18 mouse cellular contexts compared by ENCODE assay signal in the genomic region with DNA sequence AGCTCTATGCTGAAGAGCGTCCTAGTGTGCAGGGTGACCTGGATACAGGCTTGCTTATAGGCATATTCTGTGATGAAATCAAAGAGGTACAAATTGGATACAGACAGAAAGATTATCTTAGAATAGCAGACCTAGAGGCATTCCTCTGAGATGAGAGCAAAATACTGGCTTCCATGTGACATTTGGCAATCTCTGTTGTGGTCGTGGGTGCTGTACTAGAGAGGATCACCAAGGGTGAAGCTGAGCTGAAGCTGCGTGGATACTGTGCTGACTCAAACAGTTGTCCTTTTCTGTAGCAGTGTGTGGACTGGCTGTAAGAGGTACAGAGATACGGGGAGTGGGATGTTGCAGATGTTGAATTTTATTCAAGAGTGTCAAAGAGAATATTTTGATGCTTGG. TPM values are rescaled to one million over a fixed set of nuclear protein-coding genes. Genes with fewer than 3 reads are reported as not detected.
A peak's percentile ranks its signal among the peaks of the same experiment; 100 is the strongest.
DNase-seq lines count a peak whose midpoint lies in the region; ATAC-seq and TF ChIP-seq lines count a peak whose summit lies in the region.
"Had no signal": no experiment of that assay in that cellular context is flagged by ENCODE, and none has a peak within 500 bp of the region (broad histone marks: within the 10 kb centered on the region; RNA-seq: fewer than 3 reads in every experiment).

No protein-coding gene starts in this region.

- no peaks in the 10 kb centered on the region for H3K9me3 ChIP-seq in heart, embryonic 13.5 days
- H3K9me3 ChIP-seq in heart, embryonic 11.5 days (replicated peaks; ENCODE audit: control insufficient read depth, low read length) = no peaks in the 10 kb centered on the region
- no peaks in the 10 kb centered on the region for H3K9me3 ChIP-seq in lung, postnatal 0 days (ENCODE audit: low read length)
- no peaks in the 10 kb centered on the region for H3K9me3 ChIP-seq in liver, postnatal 0 days (ENCODE audit: low read length)
- H3K9me3 ChIP-seq: embryonic facial prominence, embryonic 12.5 days; forebrain, embryonic 13.5 days; limb, embryonic 15.5 days; midbrain, embryonic 10.5 days had no signal

- TF ChIP-seq CTCF in lung, postnatal 0 days (IDR thresholded peaks at IDR 0.05) = no peak
- TF ChIP-seq CTCF in liver, postnatal 0 days (IDR thresholded peaks at IDR 0.05; ENCODE audit: low read depth) = no peak
- no peak for TF ChIP-seq CTCF in left cerebral cortex, adult 2 months (IDR thresholded peaks at IDR 0.05)

- intact Hi-C loops in left cerebral cortex, adult 2 months (cut with DNase I) = no loop called here

- H3K27ac ChIP-seq in heart, embryonic 13.5 days (replicated peaks) = 0 out of 2 replicates have a peak overlapping the region, but pooled peaks have one; percentile 2
- H3K27ac ChIP-seq in heart, embryonic 11.5 days (ENCODE audit: low read depth, low read length) = no peak overlapping the region
- peak overlapping the region; percentile 52; the same call in 1 of the 2 replicates for H3K27ac ChIP-seq in lung, postnatal 0 days (ENCODE audit: low read length)
- peak overlapping the region; percentile 73; the same call in 1 of the 2 replicates for H3K27ac ChIP-seq in liver, postnatal 0 days (ENCODE audit: low read depth)
- H3K27ac ChIP-seq in left cerebral cortex, adult 2 months = no peak overlapping the region
- H3K27ac ChIP-seq: embryonic facial prominence, embryonic 12.5 days; forebrain, embryonic 13.5 days; limb, embryonic 15.5 days; midbrain, embryonic 10.5 days had no signal

- DNase-seq in lung, postnatal 0 days (ENCODE audit: low spot score) = no peak
- DNase-seq in lung, adult 18-20 months = no peak
- DNase-seq in Muller cell, postnatal 12 days (ENCODE audit: inconsistent ontology term) = peak; percentile 15
- DNase-seq in liver, postnatal 0 days = no peak
- no peak for DNase-seq in layer of hippocampus, postnatal 25 days (ENCODE audit: extremely low spot score in 1 of 2, low spot score in 1 of 2)
- no peak for DNase-seq in left cerebral cortex, adult 2 months (ENCODE audit: extremely low spot score in 1 of 2, low spot score in 2 of 2)
- DNase-seq: gastrocnemius, postnatal 14 days; layer of hippocampus, postnatal 36 days; lung, postnatal 10 days; right cerebral cortex, postnatal 25 days had no signal

- no peak overlapping the region for H3K4me2 ChIP-seq in heart, embryonic 13.5 days
- H3K4me2 ChIP-seq in heart, embryonic 11.5 days = no peak overlapping the region
- no peak overlapping the region for H3K4me2 ChIP-seq in lung, postnatal 0 days (replicated peaks; ENCODE audit: low read depth, low read length)
- H3K4me2 ChIP-seq in liver, postnatal 0 days (ENCODE audit: low read depth, low read length) = no peak overlapping the region
- H3K4me2 ChIP-seq: embryonic facial prominence, embryonic 12.5 days; forebrain, embryonic 13.5 days; limb, embryonic 15.5 days had no signal

- no peak for ATAC-seq in heart, embryonic 13.5 days (ENCODE audit: extremely low read depth, insufficient number of reproducible peaks, low FRiP score, low TSS enrichment)
- ATAC-seq in heart, embryonic 11.5 days (replicated peaks; ENCODE audit: insufficient number of reproducible peaks, low FRiP score, low TSS enrichment) = no peak
- no peak for ATAC-seq in lung, postnatal 0 days
- peak; percentile 32; the same call in 1 of the 2 replicates for ATAC-seq in liver, postnatal 0 days
- ATAC-seq: forebrain, embryonic 13.5 days; hindbrain, embryonic 16.5 days had no signal

- TF ChIP-seq EP300 in lung, postnatal 0 days (IDR thresholded peaks at IDR 0.05) = no peak
- no peak for TF ChIP-seq EP300 in liver, postnatal 0 days (IDR thresholded peaks at IDR 0.05; ENCODE audit: low read depth)

- H3K27me3 ChIP-seq in heart, embryonic 13.5 days (replicated peaks) = no peaks in the 10 kb centered on the region
- no peaks in the 10 kb centered on the region for H3K27me3 ChIP-seq in heart, embryonic 11.5 days (ENCODE audit: control insufficient read depth, insufficient read depth, low read length)
- H3K27me3 ChIP-seq in lung, postnatal 0 days (replicated peaks; ENCODE audit: insufficient read depth, low read length) = no peaks in the 10 kb centered on the region
- no peaks in the 10 kb centered on the region for H3K27me3 ChIP-seq in liver, postnatal 0 days (ENCODE audit: insufficient read depth, low read length)
- H3K27me3 ChIP-seq: embryonic facial prominence, embryonic 12.5 days; forebrain, embryonic 13.5 days; limb, embryonic 15.5 days had no signal

- 63% methylated on average over 4 of the region's 4 CpGs for WGBS in heart, embryonic 13.5 days
- 81% methylated on average over 4 of the region's 4 CpGs for WGBS in heart, embryonic 11.5 days (ENCODE audit: insufficient replicate concordance)
- 68% methylated on average over 4 of the region's 4 CpGs for WGBS in lung, postnatal 0 days
- 63% methylated on average over 4 of the region's 4 CpGs for WGBS in liver, postnatal 0 days (ENCODE audit: insufficient replicate concordance)

- no peak overlapping the region for H3K9ac ChIP-seq in heart, embryonic 13.5 days
- H3K9ac ChIP-seq in heart, embryonic 11.5 days (ENCODE audit: low read depth, low read length) = no peak overlapping the region
- H3K9ac ChIP-seq in lung, postnatal 0 days (replicated peaks; ENCODE audit: low read depth) = no peak overlapping the region
- 0 out of 2 replicates have a peak overlapping the region, but pooled peaks have one; percentile 9 for H3K9ac ChIP-seq in liver, postnatal 0 days (replicated peaks)
- H3K9ac ChIP-seq: embryonic facial prominence, embryonic 12.5 days; forebrain, embryonic 13.5 days; limb, embryonic 15.5 days had no signal

- H3K36me3 ChIP-seq in heart, embryonic 13.5 days = no peaks in the 10 kb centered on the region
- no peaks in the 10 kb centered on the region for H3K36me3 ChIP-seq in heart, embryonic 11.5 days (ENCODE audit: control insufficient read depth, insufficient read depth, low read length)
- H3K36me3 ChIP-seq in lung, postnatal 0 days (ENCODE audit: insufficient read depth, low read length) = no peaks in the 10 kb centered on the region
- peaks cover 2% of the 10 kb centered on the region; the same call in 1 of the 2 replicates for H3K36me3 ChIP-seq in liver, postnatal 0 days (replicated peaks; ENCODE audit: insufficient read depth, low read length)
- H3K36me3 ChIP-seq: embryonic facial prominence, embryonic 12.5 days; limb, embryonic 15.5 days; midbrain, embryonic 10.5 days had no signal

- H3K4me1 ChIP-seq in heart, embryonic 13.5 days = peaks cover 36% of the 10 kb centered on the region
- H3K4me1 ChIP-seq in heart, embryonic 11.5 days (ENCODE audit: control insufficient read depth, insufficient read depth, low read length) = peaks cover 5% of the 10 kb centered on the region
- H3K4me1 ChIP-seq in lung, postnatal 0 days (ENCODE audit: insufficient read depth, low read depth, low read length) = peaks cover 10% of the 10 kb centered on the region; the same call in 1 of the 2 replicates
- peaks cover 41% of the 10 kb centered on the region for H3K4me1 ChIP-seq in liver, postnatal 0 days (ENCODE audit: insufficient read depth)
- H3K4me1 ChIP-seq: forebrain, embryonic 13.5 days; limb, embryonic 15.5 days had no signal

- H3K4me3 ChIP-seq in heart, embryonic 13.5 days = no peak overlapping the region
- H3K4me3 ChIP-seq in heart, embryonic 11.5 days (ENCODE audit: low read depth, low read length) = no peak overlapping the region
- H3K4me3 ChIP-seq in lung, postnatal 0 days (ENCODE audit: low read depth, low read length) = no peak overlapping the region
- H3K4me3 ChIP-seq in liver, postnatal 0 days (ENCODE audit: low read depth, low read length) = no peak overlapping the region
- H3K4me3 ChIP-seq in left cerebral cortex, adult 2 months = no peak overlapping the region
- H3K4me3 ChIP-seq: embryonic facial prominence, embryonic 12.5 days; erythroblast, embryonic 14.5 days; forebrain, embryonic 13.5 days; limb, embryonic 15.5 days; midbrain, embryonic 10.5 days had no signal

RNA-seq across cellular contexts. Expression of gene Cnst, which starts 7.8 kb away (rescaled TPM):
- polyA plus RNA-seq in heart, embryonic 13.5 days (2015; fragmentation: Nextera tagmentation; extraction: Ambion mirVana) = 16.0 and 16.6 TPM in 2 replicates
- 13.2 and 17.1 TPM in 2 replicates for polyA plus RNA-seq in heart, embryonic 11.5 days (2014; fragmentation: Nextera tagmentation; extraction: Ambion mirVana)
- 13.8 and 16.8 TPM in 2 replicates for polyA plus RNA-seq in lung, postnatal 0 days (2015; fragmentation: Nextera tagmentation; extraction: Ambion mirVana)
- 5.0 and 5.8 TPM in 2 replicates for polyA plus RNA-seq in liver, postnatal 0 days (2015; fragmentation: Nextera tagmentation; extraction: Ambion mirVana)
- total RNA-seq in layer of hippocampus, postnatal 25 days (2021) = 10 to 100 TPM; 30.5 to 35.2 TPM
- 10 to 100 TPM; 36.6 to 37.0 TPM for total RNA-seq in left cerebral cortex, adult 2 months (2021)

RNA-seq across cellular contexts. Expression of gene Tfb2m, which starts 7.9 kb away (rescaled TPM):
- polyA plus RNA-seq in heart, embryonic 13.5 days (2015; fragmentation: Nextera tagmentation; extraction: Ambion mirVana) = 20.2 and 24.8 TPM in 2 replicates
- polyA plus RNA-seq in heart, embryonic 11.5 days (2014; fragmentation: Nextera tagmentation; extraction: Ambion mirVana) = 20.7 and 30.6 TPM in 2 replicates
- polyA plus RNA-seq in lung, postnatal 0 days (2015; fragmentation: Nextera tagmentation; extraction: Ambion mirVana) = 22.3 and 26.1 TPM in 2 replicates
- polyA plus RNA-seq in liver, postnatal 0 days (2015; fragmentation: Nextera tagmentation; extraction: Ambion mirVana) = 16.3 and 17.6 TPM in 2 replicates
- total RNA-seq in layer of hippocampus, postnatal 25 days (2021) = 10 to 100 TPM; 24.7 to 25.3 TPM
- 10 to 100 TPM; 23.8 to 25.0 TPM for total RNA-seq in left cerebral cortex, adult 2 months (2021)

RNA-seq across cellular contexts. Expression of gene Smyd3, which starts 36.1 kb away (rescaled TPM):
- 9.6 and 9.7 TPM in 2 replicates for polyA plus RNA-seq in heart, embryonic 13.5 days (2015; fragmentation: Nextera tagmentation; extraction: Ambion mirVana)
- 12.2 and 12.6 TPM in 2 replicates for polyA plus RNA-seq in heart, embryonic 11.5 days (2014; fragmentation: Nextera tagmentation; extraction: Ambion mirVana)
- polyA plus RNA-seq in lung, postnatal 0 days (2015; fragmentation: Nextera tagmentation; extraction: Ambion mirVana) = 5.8 and 6.5 TPM in 2 replicates
- 5.0 and 5.1 TPM in 2 replicates for polyA plus RNA-seq in liver, postnatal 0 days (2015; fragmentation: Nextera tagmentation; extraction: Ambion mirVana)
- total RNA-seq in layer of hippocampus, postnatal 25 days (2021) = 10 to 100 TPM; 19.7 to 20.4 TPM
- total RNA-seq in left cerebral cortex, adult 2 months (2021) = 10 to 100 TPM; 25.0 to 25.6 TPM

Comparison
In these comparisons a context has a peak if more than half of its experiments do, and no peak if none do; other contexts are left out.
1. H3K27ac ChIP-seq: peak in heart, embryonic 13.5 days (single experiment), lung, postnatal 0 days (single experiment) and liver, postnatal 0 days (single experiment); none in heart, embryonic 11.5 days (single experiment) and left cerebral cortex, adult 2 months (single experiment).